Mouse (Mus musculus): ENCODE measurements around the gene Col17a1. TPM values are rescaled to one million over a fixed set of nuclear protein-coding genes. Genes with fewer than 3 reads are reported as not detected.
A peak's percentile ranks its signal among the peaks of the same experiment; 100 is the strongest.

Col17a1 gene
- polyA plus RNA-seq, 1 experiment from 2014 or later, result 0.69 TPM

- Histone ChIP-seq H3K4me3 (no peak overlapping the region), H3K27ac (ENCODE audit: poor library complexity, severe bottlenecking) (no peak overlapping the region), H3K36me3 (peaks cover 26% of the 10 kb centered on the region), H3K4me1 (replicated peaks) (peaks cover 18% of the 10 kb centered on the region), H3K9ac (no peak overlapping the region), H3K4me2 (no peak overlapping the region), H3K9me3 (replicated peaks) (no peaks in the 10 kb centered on the region), H3K27me3 (replicated peaks) (no peaks in the 10 kb centered on the region)
- WGBS, result 36% methylated on average over 6 of the region's 6 CpGs
- ATAC-seq (ENCODE audit: insufficient number of reproducible peaks, low FRiP score), result no peak; the same call in 1 of the 2 replicates
Measured at GRCm38 (mm10) chr19:47645583-47645982, 46.3 kb downstream of the Col17a1 start.

- WGBS, result 49% methylated on average over 2 of the region's 2 CpGs
- Histone ChIP-seq H3K4me2 (no peak overlapping the region), H3K9me3 (replicated peaks) (no peaks in the 10 kb centered on the region), H3K4me3 (no peak overlapping the region), H3K27ac (ENCODE audit: poor library complexity, severe bottlenecking) (peak overlapping the region; percentile 60; the same call in 1 of the 2 replicates), H3K4me1 (replicated peaks) (peaks cover 21% of the 10 kb centered on the region), H3K27me3 (replicated peaks) (no peaks in the 10 kb centered on the region), H3K36me3 (peaks cover 42% of the 10 kb centered on the region), H3K9ac (no peak overlapping the region)
- ATAC-seq (ENCODE audit: insufficient number of reproducible peaks, low FRiP score), result no peak
Measured at GRCm38 (mm10) chr19:47643910-47644309, 48.0 kb downstream of the Col17a1 start.

GRCm38 (mm10) chr19:47635380-47635779, 56.5 kb downstream of the Col17a1 start:
- no peak overlapping the region for H3K4me2 ChIP-seq
- no peak overlapping the region for H3K9ac ChIP-seq
- H3K27ac ChIP-seq (ENCODE audit: poor library complexity, severe bottlenecking), result no peak overlapping the region
- H3K4me1 ChIP-seq (replicated peaks), result 0 out of 2 replicates have a peak, but pooled peaks cover under 1% of the 10 kb centered on the region
- H3K27me3 ChIP-seq (replicated peaks), result no peaks in the 10 kb centered on the region
- ATAC-seq (ENCODE audit: insufficient number of reproducible peaks, low FRiP score), result no peak
- H3K9me3 ChIP-seq (replicated peaks), result no peaks in the 10 kb centered on the region
- 90% methylated on average over 4 of the region's 4 CpGs for WGBS
- peaks cover 54% of the 10 kb centered on the region for H3K36me3 ChIP-seq
- no peak overlapping the region for H3K4me3 ChIP-seq

GRCm38 (mm10) chr19:47631799-47632198, 60.1 kb downstream of the Col17a1 start:
- 97% methylated on average over 5 of the region's 5 CpGs for WGBS
- H3K27me3 ChIP-seq (replicated peaks), result no peaks in the 10 kb centered on the region
- no peaks in the 10 kb centered on the region for H3K9me3 ChIP-seq (replicated peaks)
- peaks cover 38% of the 10 kb centered on the region for H3K36me3 ChIP-seq
- H3K4me1 ChIP-seq (replicated peaks), result no peaks in the 10 kb centered on the region
- no peak overlapping the region for H3K4me2 ChIP-seq
- no peak overlapping the region for H3K9ac ChIP-seq
- no peak overlapping the region for H3K4me3 ChIP-seq
- ATAC-seq (ENCODE audit: insufficient number of reproducible peaks, low FRiP score), result no peak
- no peak overlapping the region for H3K27ac ChIP-seq (ENCODE audit: poor library complexity, severe bottlenecking)

- ATAC-seq (ENCODE audit: insufficient number of reproducible peaks, low FRiP score), result no peak
- H3K4me3 ChIP-seq, result no peak overlapping the region
- WGBS, result 82% methylated on average over 5 of the region's 5 CpGs
- no peaks in the 10 kb centered on the region for H3K9me3 ChIP-seq (replicated peaks)
- no peaks in the 10 kb centered on the region for H3K4me1 ChIP-seq (replicated peaks)
- no peak overlapping the region for H3K9ac ChIP-seq
- H3K27ac ChIP-seq (ENCODE audit: poor library complexity, severe bottlenecking), result no peak overlapping the region
- no peak overlapping the region for H3K4me2 ChIP-seq
- H3K27me3 ChIP-seq (replicated peaks), result no peaks in the 10 kb centered on the region
- H3K36me3 ChIP-seq, result peaks cover 32% of the 10 kb centered on the region
Measured at GRCm38 (mm10) chr19:47630381-47630780, 61.5 kb downstream of the Col17a1 start.

- no peak overlapping the region for H3K4me2 ChIP-seq
- 80% methylated on average over 5 of the region's 5 CpGs for WGBS
- H3K4me3 ChIP-seq, result no peak overlapping the region
- H3K4me1 ChIP-seq (replicated peaks), result no peaks in the 10 kb centered on the region
- no peak for ATAC-seq (ENCODE audit: insufficient number of reproducible peaks, low FRiP score)
- peaks cover 38% of the 10 kb centered on the region for H3K36me3 ChIP-seq
- no peaks in the 10 kb centered on the region for H3K9me3 ChIP-seq (replicated peaks)
- no peak overlapping the region for H3K9ac ChIP-seq
- H3K27me3 ChIP-seq (replicated peaks), result no peaks in the 10 kb centered on the region
- no peak overlapping the region for H3K27ac ChIP-seq (ENCODE audit: poor library complexity, severe bottlenecking)
Measured at GRCm38 (mm10) chr19:47629068-47629467, 62.8 kb downstream of the Col17a1 start.

- H3K4me3 ChIP-seq, result no peak overlapping the region
- H3K4me2 ChIP-seq, result no peak overlapping the region
- H3K36me3 ChIP-seq, result peaks cover 46% of the 10 kb centered on the region
- no peaks in the 10 kb centered on the region for H3K9me3 ChIP-seq (replicated peaks)
- H3K27ac ChIP-seq (ENCODE audit: poor library complexity, severe bottlenecking), result no peak overlapping the region
- no peaks in the 10 kb centered on the region for H3K27me3 ChIP-seq (replicated peaks)
- H3K9ac ChIP-seq, result no peak overlapping the region
- 88% methylated on average over 10 of the region's 10 CpGs for WGBS
- H3K4me1 ChIP-seq (replicated peaks), result 0 out of 2 replicates have a peak, but pooled peaks cover 2% of the 10 kb centered on the region
- ATAC-seq (ENCODE audit: insufficient number of reproducible peaks, low FRiP score), result no peak
Measured at GRCm38 (mm10) chr19:47627450-47627849, 64.4 kb downstream of the Col17a1 start.

GRCm38 (mm10) chr19:47624940-47625711, 66.8 kb downstream of the Col17a1 start:
- Histone ChIP-seq H3K27me3 (replicated peaks) (no peaks in the 10 kb centered on the region), H3K9ac (no peak overlapping the region), H3K4me3 (no peak overlapping the region), H3K4me1 (replicated peaks) (peaks cover 9% of the 10 kb centered on the region; the same call in 1 of the 2 replicates), H3K27ac (ENCODE audit: poor library complexity, severe bottlenecking) (no peak overlapping the region), H3K9me3 (replicated peaks) (no peaks in the 10 kb centered on the region), H3K36me3 (peaks cover 59% of the 10 kb centered on the region), H3K4me2 (no peak overlapping the region)
- ATAC-seq (ENCODE audit: insufficient number of reproducible peaks, low FRiP score), result no peak
- 69% methylated on average over 10 of the region's 10 CpGs for WGBS

- peaks cover 9% of the 10 kb centered on the region; the same call in 1 of the 2 replicates for H3K4me1 ChIP-seq (replicated peaks)
- H3K9ac ChIP-seq, result no peak overlapping the region
- no peak overlapping the region for H3K4me3 ChIP-seq
- H3K36me3 ChIP-seq, result peaks cover 73% of the 10 kb centered on the region
- ATAC-seq (ENCODE audit: insufficient number of reproducible peaks, low FRiP score), result no peak
- no peak overlapping the region for H3K4me2 ChIP-seq
- H3K9me3 ChIP-seq (replicated peaks), result no peaks in the 10 kb centered on the region
- no peak overlapping the region for H3K27ac ChIP-seq (ENCODE audit: poor library complexity, severe bottlenecking)
- H3K27me3 ChIP-seq (replicated peaks), result no peaks in the 10 kb centered on the region
- whole genome bisulfite sequencing, result 79% methylated on average over 8 of the region's 8 CpGs
Measured at GRCm38 (mm10) chr19:47621478-47621877, 70.4 kb downstream of the Col17a1 start.

- Histone ChIP-seq H3K9ac (no peak overlapping the region), H3K4me2 (no peak overlapping the region), H3K36me3 (peaks cover 45% of the 10 kb centered on the region), H3K27me3 (replicated peaks) (no peaks in the 10 kb centered on the region), H3K4me1 (replicated peaks) (no peaks in the 10 kb centered on the region), H3K27ac (ENCODE audit: poor library complexity, severe bottlenecking) (no peak overlapping the region), H3K4me3 (no peak overlapping the region), H3K9me3 (replicated peaks) (no peaks in the 10 kb centered on the region)
- no peak for ATAC-seq (ENCODE audit: insufficient number of reproducible peaks, low FRiP score)
- 52% methylated on average over 7 of the region's 7 CpGs for WGBS
Measured at GRCm38 (mm10) chr19:47613442-47613841, 78.5 kb downstream of the Col17a1 start.

- Histone ChIP-seq H3K36me3 (peaks cover 10% of the 10 kb centered on the region), H3K4me1 (replicated peaks) (no peaks in the 10 kb centered on the region), H3K9ac (no peak overlapping the region), H3K27ac (ENCODE audit: poor library complexity, severe bottlenecking) (no peak overlapping the region), H3K9me3 (replicated peaks) (no peaks in the 10 kb centered on the region), H3K4me3 (no peak overlapping the region), H3K4me2 (no peak overlapping the region), H3K27me3 (replicated peaks) (no peaks in the 10 kb centered on the region)
- 59% methylated on average over 3 of the region's 3 CpGs for WGBS
- no peak for ATAC-seq (ENCODE audit: insufficient number of reproducible peaks, low FRiP score)
Measured at GRCm38 (mm10) chr19:47608513-47608912, 83.4 kb downstream of the Col17a1 start.
